Mouse (Mus musculus) testis, adult 2 months (tissue): ENCODE measurements around the gene Wnt10b. TPM values are rescaled to one million over a fixed set of nuclear protein-coding genes. Genes with fewer than 3 reads are reported as not detected.

ENCODE experiments used
- H3K27ac ChIP-seq: fragments of 200-500 bp; 2 replicates; pipeline ENCODE4 v1.5.1; 2012; ENCODE audit warnings: low read depth, low read length; ENCODE audit not compliant: control insufficient read depth, insufficient read depth
- H3K27me3 ChIP-seq: fragments of 200-500 bp; 2 replicates; pipeline ENCODE4 v1.6.1; 2012; ENCODE audit warnings: mild to moderate bottlenecking, low read length, moderate library complexity; ENCODE audit not compliant: control insufficient read depth, insufficient read depth
- H3K36me3 ChIP-seq: fragments of 200-500 bp; 2 replicates; pipeline ENCODE4 v1.6.1; 2012; ENCODE audit warnings: mild to moderate bottlenecking, low read length; ENCODE audit not compliant: control insufficient read depth, insufficient read depth
- H3K4me1 ChIP-seq: fragments of 200-500 bp; 2 replicates; pipeline ENCODE4 v1.6.1; 2012; ENCODE audit warnings: low read length; ENCODE audit not compliant: control insufficient read depth, insufficient read depth
- H3K4me3 ChIP-seq: fragments of 200-500 bp; 2 replicates; pipeline ENCODE4 v1.5.1; 2012; ENCODE audit warnings: low read depth, mild to moderate bottlenecking, low read length, moderate library complexity, mixed read lengths; ENCODE audit not compliant: control insufficient read depth
- CTCF ChIP-seq: fragments of 200-500 bp; IDR thresholded peaks from 2 replicates; pipeline ENCODE4 v1.5.1; 2012; ENCODE audit warnings: low read depth, mild to moderate bottlenecking, inconsistent platforms, low read length, moderate library complexity; ENCODE audit not compliant: control insufficient read depth, insufficient read depth, insufficient replicate concordance
- POLR2A ChIP-seq: fragments of 200-500 bp; IDR thresholded peaks from 2 replicates; pipeline ENCODE4 v1.6.1; 2012; ENCODE audit warnings: low read depth, mild to moderate bottlenecking, inconsistent platforms, low read length, moderate library complexity; ENCODE audit not compliant: control insufficient read depth
- polyA plus RNA-seq: library from polyadenylated mRNA; depleted of rRNA; stranded (reverse); fragments of >200 nt; gene quantifications from 2 replicates; pipeline ENCODE4 v1.2.3, GENCODE M21; 2012

Wnt10b gene
- polyA plus RNA-seq, 1 experiment, result 0.47 TPM

GRCm38 (mm10) chr15:98771813-98772425 lies 6.0 kb downstream of the Wnt10b start:
- Histone ChIP-seq H3K36me3 (no peaks in the 10 kb centered on the region), H3K4me3 (peak overlapping the region; percentile 70), H3K4me1 (peaks cover 25% of the 10 kb centered on the region), H3K27ac (peak overlapping the region; percentile 58; the same call in 1 of the 2 replicates), H3K27me3 (no peaks in the 10 kb centered on the region; the same call in 1 of the 2 replicates)
- no peak for TF ChIP-seq POLR2A
- no peak for TF ChIP-seq CTCF

- H3K36me3 ChIP-seq, result no peaks in the 10 kb centered on the region
- H3K27me3 ChIP-seq, result no peaks in the 10 kb centered on the region
- TF ChIP-seq POLR2A, result no peak
- no peak for TF ChIP-seq CTCF
- no peak overlapping the region for H3K4me3 ChIP-seq
- peaks cover 9% of the 10 kb centered on the region for H3K4me1 ChIP-seq
- H3K27ac ChIP-seq, result no peak overlapping the region
Measured at GRCm38 (mm10) chr15:98768259-98768658, 9.7 kb downstream of the Wnt10b start.

GRCm38 (mm10) chr15:98765929-98766328 lies 12.0 kb downstream of the Wnt10b start:
- Histone ChIP-seq H3K4me3 (no peak overlapping the region), H3K4me1 (peaks cover 3% of the 10 kb centered on the region), H3K27ac (no peak overlapping the region), H3K27me3 (no peaks in the 10 kb centered on the region), H3K36me3 (no peaks in the 10 kb centered on the region)
- TF ChIP-seq POLR2A (no peak), CTCF (no peak)

- Histone ChIP-seq H3K27me3 (no peaks in the 10 kb centered on the region), H3K27ac (peak within 1 kb of the TSS; percentile 68), H3K36me3 (no peaks in the 10 kb centered on the region), H3K4me3 (peak within 1 kb of the TSS; percentile 87), H3K4me1 (peaks cover 3% of the 10 kb centered on the region)
- TF ChIP-seq CTCF, result no peak
- TF ChIP-seq POLR2A, result peak; percentile 95
Measured at GRCm38 (mm10) chr15:98762670-98763529, 15.1 kb downstream of the Wnt10b start, which contains the start of gene Arf3. Gene Arf3 (minus strand): TSS chr15:98763214.

- peak overlapping the region; percentile 87 for H3K4me3 ChIP-seq
- no peaks in the 10 kb centered on the region for H3K36me3 ChIP-seq
Measured at GRCm38 (mm10) chr15:98762201-98762621, 15.7 kb downstream of the Wnt10b start.

GRCm38 (mm10) chr15:98754125-98754524 lies 23.8 kb downstream of the Wnt10b start:
- Histone ChIP-seq H3K4me3 (no peak overlapping the region), H3K27ac (no peak overlapping the region), H3K36me3 (no peaks in the 10 kb centered on the region; the same call in 1 of the 2 replicates), H3K4me1 (no peaks in the 10 kb centered on the region; the same call in 1 of the 2 replicates), H3K27me3 (no peaks in the 10 kb centered on the region)
- TF ChIP-seq POLR2A, result no peak
- TF ChIP-seq CTCF, result no peak

More at GRCm38 (mm10) chr15:98762201-98762621, 15.7 kb downstream of the Wnt10b start:
- Histone ChIP-seq H3K4me1 (peaks cover 3% of the 10 kb centered on the region), H3K27ac (peak overlapping the region; percentile 2; the same call in 1 of the 2 replicates), H3K27me3 (no peaks in the 10 kb centered on the region)
- no peak for TF ChIP-seq POLR2A
- no peak for TF ChIP-seq CTCF

GRCm38 (mm10) chr15:98753021-98753423 lies 24.9 kb downstream of the Wnt10b start:
- Histone ChIP-seq H3K4me1 (no peaks in the 10 kb centered on the region; the same call in 1 of the 2 replicates), H3K36me3 (no peaks in the 10 kb centered on the region; the same call in 1 of the 2 replicates), H3K4me3 (no peak overlapping the region), H3K27me3 (no peaks in the 10 kb centered on the region), H3K27ac (no peak overlapping the region)
- TF ChIP-seq CTCF (no peak), POLR2A (0 out of 2 replicates have a peak, but pooled peaks have one; percentile 14)
